Mouse (Mus musculus) liver, embryonic 11.5 days (tissue): ENCODE data around the gene Tnnt1. TPM values are rescaled to one million over a fixed set of nuclear protein-coding genes. Genes with fewer than 3 reads are reported as not detected.
"Not testable (repeated sequence)": the region's sequence is repeated elsewhere in the genome, so short reads cannot be mapped to it uniquely, and the experiment has no call there.

ENCODE experiments used
- ATAC-seq: fragments of 200-750 bp; cut with Nextera tagmentation; replicated peaks from 2 replicates; pipeline ENCODE4 v1.8.0; 2017; ENCODE audit warnings: moderate number of reproducible peaks, mild to moderate bottlenecking, moderate TSS enrichment, moderate library complexity; ENCODE audit not compliant: low FRiP score
- DNase-seq: peaks from one replicate; pipeline ENCODE4 v3.0.0-alpha.2; 2017; ENCODE audit warnings: low spot score
- H3K27ac ChIP-seq: fragments of 300-500 bp; sonication (generic); 2 replicates; pipeline ENCODE4 v1.5.1; 2014; ENCODE audit warnings: mild to moderate bottlenecking, low read depth, low read length, control low read depth
- H3K27me3 ChIP-seq: fragments of 300-500 bp; sonication (generic); replicated peaks from 2 replicates; pipeline ENCODE4 v1.6.1; 2014; ENCODE audit warnings: low read length, mixed read lengths; ENCODE audit not compliant: control insufficient read depth, insufficient read depth
- H3K36me3 ChIP-seq: fragments of 300-500 bp; sonication (generic); 2 replicates; pipeline ENCODE4 v1.6.1; 2014; ENCODE audit warnings: mild to moderate bottlenecking, low read length, moderate library complexity, mixed read lengths; ENCODE audit not compliant: control insufficient read depth, insufficient read depth
- H3K4me1 ChIP-seq: fragments of 300-500 bp; sonication (generic); replicated peaks from 2 replicates; pipeline ENCODE4 v1.6.1; 2014; ENCODE audit warnings: low read length, mixed read lengths; ENCODE audit not compliant: control insufficient read depth, insufficient read depth
- H3K4me2 ChIP-seq: fragments of 300-500 bp; sonication (generic); 2 replicates; pipeline ENCODE4 v1.6.1; 2014; ENCODE audit warnings: mild to moderate bottlenecking, control low read depth, moderate library complexity
- H3K4me3 ChIP-seq: fragments of 300-500 bp; sonication (generic); 2 replicates; pipeline ENCODE4 v1.5.1; 2014; ENCODE audit warnings: low read depth, low read length, control low read depth
- H3K9ac ChIP-seq: fragments of 300-500 bp; sonication (generic); 2 replicates; pipeline ENCODE4 v1.6.1; 2014; ENCODE audit warnings: low read depth, low read length, control low read depth
- H3K9me3 ChIP-seq: fragments of 300-500 bp; sonication (generic); 2 replicates; pipeline ENCODE4 v1.6.1; 2016; ENCODE audit warnings: low read length, inconsistent platforms, mixed read lengths; ENCODE audit not compliant: control insufficient read depth
- WGBS: fragments of 180-500 bp; shearing (Covaris S2); extraction: QIAGEN DNeasy Blood & Tissue Kit; methylation state at CpG from one replicate; pipeline ENCODE4 v1.1.7; 2014; 5-methylcytosine and 5-hydroxymethylcytosine counted together
- polyA plus RNA-seq: library from polyadenylated mRNA; unstranded; fragments of >200 nt; fragmentation: Nextera tagmentation; extraction: Ambion mirVana; gene quantifications from 2 replicates; pipeline ENCODE4 v1.2.1, GENCODE M21; 2014

Tnnt1 gene
- polyA plus RNA-seq, 1 experiment from 2014 or later = 27.7 TPM

- no peaks in the 10 kb centered on the region for H3K9me3 ChIP-seq
- ATAC-seq (no peak), DNase-seq (no peak)
- 52% methylated on average over 5 of the region's 5 CpGs for WGBS
- no peak overlapping the region for H3K9ac ChIP-seq
- no peaks in the 10 kb centered on the region for H3K36me3 ChIP-seq
- peaks cover 2% of the 10 kb centered on the region; the same call in 1 of the 2 replicates for H3K4me1 ChIP-seq
- H3K4me2 ChIP-seq = no peak overlapping the region
- H3K27me3 ChIP-seq = peaks cover 4% of the 10 kb centered on the region
- H3K4me3 ChIP-seq = no peak overlapping the region
- no peak overlapping the region for H3K27ac ChIP-seq
Observed at GRCm38 (mm10) chr7:4541344-4541743, 25.2 kb upstream of the Tnnt1 start.

- no peak overlapping the region for H3K9ac ChIP-seq
- H3K36me3 ChIP-seq = no peaks in the 10 kb centered on the region
- H3K4me1 ChIP-seq = no peaks in the 10 kb centered on the region
- no peak overlapping the region for H3K4me3 ChIP-seq
- H3K27me3 ChIP-seq = no peaks in the 10 kb centered on the region; the same call in 1 of the 2 replicates
- H3K4me2 ChIP-seq = no peak overlapping the region
- ATAC-seq (no peak), DNase-seq (no peak)
- no peak overlapping the region for H3K27ac ChIP-seq
- 68% methylated on average over 2 of the region's 2 CpGs for WGBS
- H3K9me3 ChIP-seq = no peaks in the 10 kb centered on the region
Observed at GRCm38 (mm10) chr7:4539019-4539418, 22.8 kb upstream of the Tnnt1 start.

- H3K4me3 ChIP-seq = no peak overlapping the region
- no peaks in the 10 kb centered on the region for H3K36me3 ChIP-seq
- no peak overlapping the region for H3K9ac ChIP-seq
- DNase-seq (no peak), ATAC-seq (no peak)
- no peaks in the 10 kb centered on the region for H3K4me1 ChIP-seq
- H3K9me3 ChIP-seq = no peaks in the 10 kb centered on the region
- H3K27me3 ChIP-seq = no peaks in the 10 kb centered on the region; the same call in 1 of the 2 replicates
- WGBS = 47% methylated on average over 4 of the region's 4 CpGs
- H3K4me2 ChIP-seq = no peak overlapping the region
- H3K27ac ChIP-seq = no peak overlapping the region
Observed at GRCm38 (mm10) chr7:4537181-4537580, 21.0 kb upstream of the Tnnt1 start.

- WGBS = 86% methylated on average over 4 of the region's 4 CpGs
- ATAC-seq (no peak), DNase-seq (no peak)
- no peak overlapping the region for H3K4me3 ChIP-seq
- H3K9me3 ChIP-seq = no peaks in the 10 kb centered on the region
- H3K27ac ChIP-seq = no peak overlapping the region
- H3K36me3 ChIP-seq = no peaks in the 10 kb centered on the region
- H3K4me1 ChIP-seq = no peaks in the 10 kb centered on the region
- H3K27me3 ChIP-seq = no peaks in the 10 kb centered on the region; the same call in 1 of the 2 replicates
- no peak overlapping the region for H3K9ac ChIP-seq
- H3K4me2 ChIP-seq = no peak overlapping the region
Observed at GRCm38 (mm10) chr7:4536369-4536768, 20.2 kb upstream of the Tnnt1 start.

GRCm38 (mm10) chr7:4532005-4532729, 16.0 kb upstream of the Tnnt1 start, which contains the start of gene Dnaaf3:
Dnaaf3 (minus strand) TSS chr7:4532453.
- peak within 1 kb of the TSS; percentile 56 for H3K4me2 ChIP-seq

GRCm38 (mm10) chr7:4530166-4530565, 14.0 kb upstream of the Tnnt1 start:
- not testable (repeated sequence) for H3K4me3 ChIP-seq, H3K27me3 ChIP-seq, DNase-seq, H3K27ac ChIP-seq, H3K9ac ChIP-seq, ATAC-seq, H3K4me2 ChIP-seq, H3K4me1 ChIP-seq, H3K9me3 ChIP-seq, H3K36me3 ChIP-seq
- 32% methylated on average over 6 of the region's 8 CpGs for WGBS

More at GRCm38 (mm10) chr7:4532005-4532729, 16.0 kb upstream of the Tnnt1 start, which contains the start of gene Dnaaf3:
- Histone ChIP-seq H3K4me3 (peak within 1 kb of the TSS; percentile 34), H3K27me3 (no peaks in the 10 kb centered on the region), H3K36me3 (no peaks in the 10 kb centered on the region), H3K9me3 (no peaks in the 10 kb centered on the region), H3K9ac (no peak within 1 kb of the TSS), H3K27ac (no peak within 1 kb of the TSS), H3K4me1 (no peaks in the 10 kb centered on the region)
- peak; percentile 86 for ATAC-seq
- 7% methylated on average over 28 of the region's 28 CpGs for WGBS
- peak; percentile 69 for DNase-seq

- no peak for ATAC-seq
- H3K4me3 ChIP-seq = no peak overlapping the region; the same call in 1 of the 2 replicates
Observed at GRCm38 (mm10) chr7:4527302-4527689, 11.1 kb upstream of the Tnnt1 start.

GRCm38 (mm10) chr7:4526341-4527301, 10.4 kb upstream of the Tnnt1 start:
- H3K9me3 ChIP-seq = no peaks in the 10 kb centered on the region
- H3K4me3 ChIP-seq = peak overlapping the region; percentile 41
- H3K27ac ChIP-seq = peak overlapping the region; percentile 41; the same call in 1 of the 2 replicates
- ATAC-seq (peak; percentile 88), DNase-seq (peak; percentile 88)
- H3K27me3 ChIP-seq = no peaks in the 10 kb centered on the region
- H3K9ac ChIP-seq = peak overlapping the region; percentile 60
- H3K4me1 ChIP-seq = peaks cover 8% of the 10 kb centered on the region
- H3K4me2 ChIP-seq = peak overlapping the region; percentile 65
- 23% methylated on average over 40 of the region's 40 CpGs for WGBS
- H3K36me3 ChIP-seq = no peaks in the 10 kb centered on the region

More at GRCm38 (mm10) chr7:4527302-4527689, 11.1 kb upstream of the Tnnt1 start:
- Histone ChIP-seq H3K4me2 (peak overlapping the region; percentile 65), H3K9me3 (no peaks in the 10 kb centered on the region), H3K27me3 (no peaks in the 10 kb centered on the region), H3K36me3 (no peaks in the 10 kb centered on the region), H3K4me1 (peaks cover 5% of the 10 kb centered on the region), H3K27ac (no peak overlapping the region), H3K9ac (no peak overlapping the region)
- WGBS = 53% methylated on average over 18 of the region's 18 CpGs
- no peak for DNase-seq
